Mouse (Mus musculus): Measurements from ENCODE around the gene Tgfbr3l. TPM values are rescaled to one million over a fixed set of nuclear protein-coding genes. Genes with fewer than 3 reads are reported as not detected.

Tgfbr3l gene
- total and polyA plus RNA-seq, 2 experiments from 2014 or later = 3.5 to 8.2 TPM

GRCm38 (mm10) chr8:4211097-4211496, 36.9 kb upstream of the Tgfbr3l start:
- DNase-seq (ENCODE audit: low spot score) (no peak), ATAC-seq (ENCODE audit: low FRiP score) (no peak)
- Histone ChIP-seq H3K9me3 (ENCODE audit: low read length) (no peaks in the 10 kb centered on the region), H3K27me3 (ENCODE audit: insufficient read depth, low read length) (no peaks in the 10 kb centered on the region), H3K27ac (ENCODE audit: low read depth, low read length) (no peak overlapping the region), H3K9ac (replicated peaks; ENCODE audit: low read length, poor library complexity, severe bottlenecking) (no peak overlapping the region), H3K4me2 (ENCODE audit: low read depth, low read length, poor library complexity, severe bottlenecking) (no peak overlapping the region), H3K4me3 (ENCODE audit: low read depth, low read length) (no peak overlapping the region), H3K4me1 (ENCODE audit: insufficient read depth, low read length) (peaks cover 16% of the 10 kb centered on the region; the same call in 1 of the 2 replicates), H3K36me3 (ENCODE audit: insufficient read depth, low read length) (peaks cover 15% of the 10 kb centered on the region)
- TF ChIP-seq CTCF (IDR thresholded peaks at IDR 0.05) = peak; percentile 53
- WGBS = 67% methylated on average over 6 of the region's 6 CpGs

- no peak for ATAC-seq (ENCODE audit: low FRiP score)
- Histone ChIP-seq H3K36me3 (ENCODE audit: insufficient read depth, low read length) (peaks cover 7% of the 10 kb centered on the region), H3K4me2 (ENCODE audit: low read depth, low read length, poor library complexity, severe bottlenecking) (peak overlapping the region; percentile 97), H3K9me3 (ENCODE audit: low read length) (no peaks in the 10 kb centered on the region), H3K4me3 (ENCODE audit: low read depth, low read length) (peak overlapping the region; percentile 47), H3K4me1 (ENCODE audit: insufficient read depth, low read length) (peaks cover 16% of the 10 kb centered on the region; the same call in 1 of the 2 replicates), H3K27me3 (ENCODE audit: insufficient read depth, low read length) (no peaks in the 10 kb centered on the region), H3K27ac (ENCODE audit: low read depth, low read length) (peak overlapping the region; percentile 63), H3K9ac (replicated peaks; ENCODE audit: low read length, poor library complexity, severe bottlenecking) (peak overlapping the region; percentile 64)
- no peak for DNase-seq (ENCODE audit: low spot score)
- no peak for TF ChIP-seq CTCF (IDR thresholded peaks at IDR 0.05)
- WGBS = 3% methylated on average over 25 of the region's 25 CpGs
Measured at GRCm38 (mm10) chr8:4212809-4213209, 35.2 kb upstream of the Tgfbr3l start.

- 8% methylated on average over 18 of the region's 18 CpGs for WGBS
- no peak for ATAC-seq (ENCODE audit: low FRiP score)
Measured at GRCm38 (mm10) chr8:4213210-4214005, 34.6 kb upstream of the Tgfbr3l start.

GRCm38 (mm10) chr8:4214006-4214980, 33.7 kb upstream of the Tgfbr3l start:
- Histone ChIP-seq H3K27me3 (ENCODE audit: insufficient read depth, low read length) (no peaks in the 10 kb centered on the region), H3K4me3 (ENCODE audit: low read depth, low read length) (peak overlapping the region; percentile 47), H3K9ac (replicated peaks; ENCODE audit: low read length, poor library complexity, severe bottlenecking) (peak overlapping the region; percentile 64), H3K27ac (ENCODE audit: low read depth, low read length) (peak overlapping the region; percentile 63), H3K4me1 (ENCODE audit: insufficient read depth, low read length) (peaks cover 16% of the 10 kb centered on the region; the same call in 1 of the 2 replicates), H3K36me3 (ENCODE audit: insufficient read depth, low read length) (peaks cover 7% of the 10 kb centered on the region; the same call in 1 of the 2 replicates), H3K4me2 (ENCODE audit: low read depth, low read length, poor library complexity, severe bottlenecking) (peak overlapping the region; percentile 97), H3K9me3 (ENCODE audit: low read length) (no peaks in the 10 kb centered on the region)
- no peak for DNase-seq (ENCODE audit: low spot score)
- WGBS = 18% methylated on average over 32 of the region's 33 CpGs
- no peak for TF ChIP-seq CTCF (IDR thresholded peaks at IDR 0.05)
- no peak for ATAC-seq (ENCODE audit: low FRiP score)

More at GRCm38 (mm10) chr8:4213210-4214005, 34.6 kb upstream of the Tgfbr3l start:
- H3K9me3 ChIP-seq (ENCODE audit: low read length) = no peaks in the 10 kb centered on the region
- H3K36me3 ChIP-seq (ENCODE audit: insufficient read depth, low read length) = peaks cover 7% of the 10 kb centered on the region; the same call in 1 of the 2 replicates
- peak overlapping the region; percentile 64 for H3K9ac ChIP-seq (replicated peaks; ENCODE audit: low read length, poor library complexity, severe bottlenecking)
- no peak for DNase-seq (ENCODE audit: low spot score)
- H3K4me1 ChIP-seq (ENCODE audit: insufficient read depth, low read length) = peaks cover 16% of the 10 kb centered on the region; the same call in 1 of the 2 replicates
- peak overlapping the region; percentile 97 for H3K4me2 ChIP-seq (ENCODE audit: low read depth, low read length, poor library complexity, severe bottlenecking)
- peak overlapping the region; percentile 47 for H3K4me3 ChIP-seq (ENCODE audit: low read depth, low read length)
- H3K27ac ChIP-seq (ENCODE audit: low read depth, low read length) = peak overlapping the region; percentile 63
- no peaks in the 10 kb centered on the region for H3K27me3 ChIP-seq (ENCODE audit: insufficient read depth, low read length)
- TF ChIP-seq CTCF (IDR thresholded peaks at IDR 0.05) = no peak

- WGBS = 3% methylated on average over 18 of the region's 18 CpGs
- ATAC-seq (ENCODE audit: low FRiP score) = peak; percentile 11; the same call in 1 of the 2 replicates
Measured at GRCm38 (mm10) chr8:4216296-4216695, 31.7 kb upstream of the Tgfbr3l start.

More at GRCm38 (mm10) chr8:4216296-4216695, 31.7 kb upstream of the Tgfbr3l start:
- H3K9me3 ChIP-seq (ENCODE audit: low read length) = no peaks in the 10 kb centered on the region
- peaks cover 16% of the 10 kb centered on the region; the same call in 1 of the 2 replicates for H3K4me1 ChIP-seq (ENCODE audit: insufficient read depth, low read length)
- no peak for TF ChIP-seq CTCF (IDR thresholded peaks at IDR 0.05)
- peak overlapping the region; percentile 70 for H3K4me3 ChIP-seq (ENCODE audit: low read depth, low read length)
- no peak for DNase-seq (ENCODE audit: low spot score)
- peak overlapping the region; percentile 98 for H3K27ac ChIP-seq (ENCODE audit: low read depth, low read length)
- H3K9ac ChIP-seq (replicated peaks; ENCODE audit: low read length, poor library complexity, severe bottlenecking) = peak overlapping the region; percentile 91
- no peaks in the 10 kb centered on the region for H3K27me3 ChIP-seq (ENCODE audit: insufficient read depth, low read length)
- H3K36me3 ChIP-seq (ENCODE audit: insufficient read depth, low read length) = no peaks in the 10 kb centered on the region
- H3K4me2 ChIP-seq (ENCODE audit: low read depth, low read length, poor library complexity, severe bottlenecking) = peak overlapping the region; percentile 97

Measured in midbrain, postnatal 0 days (tissue).